Mouse (Mus musculus) E14TG2a.4 (cell line): Measurements from ENCODE around the gene Serinc1.
"Not testable (repeated sequence)": the region's sequence is repeated elsewhere in the genome, so short reads cannot be mapped to it uniquely, and the experiment has no call there.

Experiments
- H3K27me3 ChIP-seq: 2 replicates; pipeline ENCODE4 v1.6.1; 2014; ENCODE audit warnings: low read length, control low read depth; ENCODE audit not compliant: insufficient read depth
- H3K36me3 ChIP-seq: 2 replicates; pipeline ENCODE4 v1.6.1; 2014; ENCODE audit warnings: low read length, control low read depth; ENCODE audit not compliant: insufficient read depth
- H3K4me1 ChIP-seq: replicated peaks from 2 replicates; pipeline ENCODE4 v1.6.1; 2014; ENCODE audit warnings: low read depth, low read length, control low read depth
- H3K4me3 ChIP-seq: replicated peaks from 2 replicates; pipeline ENCODE4 v1.5.1; 2014; ENCODE audit warnings: mild to moderate bottlenecking, low read length
- H3K9me3 ChIP-seq: 2 replicates; pipeline ENCODE4 v1.6.1; 2014; ENCODE audit warnings: low read length, control low read depth
- CTCF ChIP-seq: conservative IDR thresholded peaks from 2 replicates; pipeline ENCODE4 v1.5.1; 2014; ENCODE audit warnings: low read length
- NANOG ChIP-seq: IDR thresholded peaks from 2 replicates; pipeline ENCODE4 v1.6.1; 2014; ENCODE audit warnings: borderline replicate concordance, low read length, mixed read lengths
- POU5F1 ChIP-seq: IDR thresholded peaks from 2 replicates; pipeline ENCODE4 v1.6.1; 2014; ENCODE audit warnings: low read length, borderline replicate concordance

Gene Serinc1

GRCm38 (mm10) chr10:57549631-57550030, 17.3 kb upstream of the Serinc1 start:
- TF ChIP-seq CTCF (no peak), NANOG (no peak), POU5F1 (no peak)
- H3K4me1 ChIP-seq: no peaks in the 10 kb centered on the region
- H3K36me3 ChIP-seq: no peaks in the 10 kb centered on the region
- no peak overlapping the region for H3K4me3 ChIP-seq
- no peaks in the 10 kb centered on the region for H3K27me3 ChIP-seq
- H3K9me3 ChIP-seq: no peaks in the 10 kb centered on the region

GRCm38 (mm10) chr10:57543890-57544289, 11.6 kb upstream of the Serinc1 start:
- not testable (repeated sequence) for H3K4me3 ChIP-seq, H3K36me3 ChIP-seq, H3K27me3 ChIP-seq, H3K9me3 ChIP-seq, H3K4me1 ChIP-seq

GRCm38 (mm10) chr10:57531616-57532217, 613 bp downstream of the Serinc1 start:
- peak overlapping the region; percentile 96 for H3K4me3 ChIP-seq
- H3K4me1 ChIP-seq: peaks cover 30% of the 10 kb centered on the region
- no peak for TF ChIP-seq CTCF
- TF ChIP-seq POU5F1: no peak
- no peak for TF ChIP-seq NANOG
- H3K27me3 ChIP-seq: no peaks in the 10 kb centered on the region
- H3K36me3 ChIP-seq: peaks cover 11% of the 10 kb centered on the region
- H3K9me3 ChIP-seq: no peaks in the 10 kb centered on the region

- Histone ChIP-seq H3K4me3 (peak overlapping the region; percentile 96), H3K27me3 (no peaks in the 10 kb centered on the region), H3K4me1 (peaks cover 30% of the 10 kb centered on the region), H3K9me3 (no peaks in the 10 kb centered on the region), H3K36me3 (peaks cover 18% of the 10 kb centered on the region)
- no peak for TF ChIP-seq NANOG
Observed at GRCm38 (mm10) chr10:57531076-57531475, 1.3 kb downstream of the Serinc1 start.

- no peaks in the 10 kb centered on the region for H3K9me3 ChIP-seq
- TF ChIP-seq CTCF (no peak), NANOG (no peak), POU5F1 (no peak)
- H3K4me3 ChIP-seq: no peak overlapping the region
- peaks cover 30% of the 10 kb centered on the region for H3K4me1 ChIP-seq
- no peaks in the 10 kb centered on the region for H3K27me3 ChIP-seq
- peaks cover 58% of the 10 kb centered on the region for H3K36me3 ChIP-seq
Observed at GRCm38 (mm10) chr10:57526469-57526868, 5.9 kb downstream of the Serinc1 start.

- H3K4me3 ChIP-seq: no peak overlapping the region
- H3K4me1 ChIP-seq: no peaks in the 10 kb centered on the region
- no peak for TF ChIP-seq POU5F1
- TF ChIP-seq NANOG: no peak
- TF ChIP-seq CTCF: no peak
Observed at GRCm38 (mm10) chr10:57515278-57515677, 17.1 kb downstream of the Serinc1 start.

GRCm38 (mm10) chr10:57514616-57515015, 17.7 kb downstream of the Serinc1 start:
- H3K27me3 ChIP-seq: no peaks in the 10 kb centered on the region
- TF ChIP-seq POU5F1: no peak
- no peak for TF ChIP-seq NANOG
- no peak for TF ChIP-seq CTCF

More at GRCm38 (mm10) chr10:57515278-57515677, 17.1 kb downstream of the Serinc1 start:
- Histone ChIP-seq H3K36me3 (peaks cover 92% of the 10 kb centered on the region), H3K27me3 (no peaks in the 10 kb centered on the region), H3K9me3 (no peaks in the 10 kb centered on the region)

GRCm38 (mm10) chr10:57499414-57500156, 32.7 kb downstream of the Serinc1 start:
- no peaks in the 10 kb centered on the region for H3K9me3 ChIP-seq
- peaks cover 59% of the 10 kb centered on the region for H3K36me3 ChIP-seq
- 0 out of 2 replicates have a peak, but pooled peaks cover 3% of the 10 kb centered on the region for H3K4me1 ChIP-seq
- TF ChIP-seq CTCF (no peak), NANOG (no peak), POU5F1 (no peak)
- no peaks in the 10 kb centered on the region for H3K27me3 ChIP-seq
- H3K4me3 ChIP-seq: no peak overlapping the region

More at GRCm38 (mm10) chr10:57514616-57515015, 17.7 kb downstream of the Serinc1 start:
- no peaks in the 10 kb centered on the region for H3K9me3 ChIP-seq
- peaks cover 91% of the 10 kb centered on the region for H3K36me3 ChIP-seq
- no peaks in the 10 kb centered on the region for H3K4me1 ChIP-seq
- no peak overlapping the region for H3K4me3 ChIP-seq

GRCm38 (mm10) chr10:57492050-57492449, 40.3 kb downstream of the Serinc1 start:
- no peaks in the 10 kb centered on the region for H3K27me3 ChIP-seq
- peak; percentile 78; the same call in 1 of the 2 replicates for TF ChIP-seq POU5F1
- no peak for TF ChIP-seq NANOG
- H3K9me3 ChIP-seq: no peaks in the 10 kb centered on the region
- H3K4me3 ChIP-seq: peak overlapping the region; percentile 46
- H3K36me3 ChIP-seq: peaks cover 14% of the 10 kb centered on the region
- peaks cover 59% of the 10 kb centered on the region for H3K4me1 ChIP-seq
